Mouse (Mus musculus) cortical plate, adult 2 months (tissue): Measurements from ENCODE around the gene Tmem38a.

Experiments
- CTCF ChIP-seq: fragments of 200-500 bp; IDR thresholded peaks from 2 replicates; pipeline ENCODE4 v1.5.1; 2011; ENCODE audit warnings: mild to moderate bottlenecking, control low read depth, low read length; ENCODE audit not compliant: insufficient read depth; ENCODE audit errors: extremely low read depth
- POLR2A ChIP-seq: fragments of 200-500 bp; IDR thresholded peaks from 2 replicates; pipeline ENCODE4 v1.6.1; 2011; ENCODE audit warnings: mild to moderate bottlenecking, low read length, control low read depth; ENCODE audit not compliant: insufficient read depth; ENCODE audit errors: extremely low read depth

- no peak for TF ChIP-seq CTCF
- no peak for TF ChIP-seq POLR2A
These were observed 39.8 kb upstream of the Tmem38a start for GRCm38 (mm10) chr8:72532103-72532502.
